Mouse (Mus musculus) MEL (cell line): ENCODE results near the gene B130006D01Rik. TPM values are rescaled to one million over a fixed set of nuclear protein-coding genes. Genes with fewer than 3 reads are reported as not detected.

ENCODE experiments used
- DNase-seq: peaks from one replicate; pipeline ENCODE4 v3.0.0; 2011; ENCODE audit warnings: low read depth, low spot score
- H3K27ac ChIP-seq: 2 replicates; pipeline ENCODE4 v1.5.1; 2012; ENCODE audit warnings: low read depth, mild to moderate bottlenecking, control low read depth, low read length, moderate library complexity; ENCODE audit not compliant: control insufficient read depth
- H3K27me3 ChIP-seq, 2 experiments: fragments of 150-350 bp in 1 of 2; sonication (generic) in 1 of 2; 2 replicates each; pipeline ENCODE4 v1.6.1; 2012; ENCODE audit warnings: low read length in 2 of 2, mild to moderate bottlenecking in 2 of 2, improper control_type of control experiment in 1 of 2, moderate library complexity in 1 of 2; ENCODE audit not compliant: insufficient read depth in 2 of 2, control insufficient read depth in 1 of 2
- H3K36me3 ChIP-seq, 2 experiments: 2 replicates each; pipeline ENCODE4 v1.6.1; 2012 to 2014; ENCODE audit warnings: low read length in 2 of 2, improper control_type of control experiment in 1 of 2, inconsistent platforms in 1 of 2, mild to moderate bottlenecking in 1 of 2; ENCODE audit not compliant: insufficient read depth in 2 of 2, control insufficient read depth in 1 of 2
- H3K4me1 ChIP-seq, 2 experiments: fragments of 150-350 bp in 1 of 2; sonication (generic) in 1 of 2; 2 replicates each; pipeline ENCODE4 v1.6.1; 2012; ENCODE audit warnings: low read length in 2 of 2, improper control_type of control experiment in 1 of 2, mild to moderate bottlenecking in 1 of 2; ENCODE audit not compliant: insufficient read depth in 2 of 2, control insufficient read depth in 1 of 2
- H3K4me3 ChIP-seq, 2 experiments: fragments of 150-350 bp in 1 of 2; sonication (generic) in 1 of 2; 2 replicates each; pipeline ENCODE4 v1.5.1; 2012; ENCODE audit warnings: low read depth in 2 of 2, low read length in 2 of 2, mild to moderate bottlenecking in 2 of 2, moderate library complexity in 2 of 2, control low read depth in 1 of 2, improper control_type of control experiment in 1 of 2; ENCODE audit not compliant: control insufficient read depth in 1 of 2, insufficient read depth in 1 of 2
- H3K79me2 ChIP-seq: 2 replicates; pipeline ENCODE4 v1.6.1; 2012; ENCODE audit warnings: mild to moderate bottlenecking, low read length, moderate library complexity; ENCODE audit not compliant: control insufficient read depth, poor library complexity, insufficient read depth
- H3K9ac ChIP-seq: 2 replicates; pipeline ENCODE4 v1.6.1; 2012; ENCODE audit warnings: low read depth, mild to moderate bottlenecking, control low read depth, low read length, moderate library complexity; ENCODE audit not compliant: control insufficient read depth, poor library complexity, severe bottlenecking
- H3K9me3 ChIP-seq: fragments of 150-350 bp; sonication (generic); replicated peaks from 2 replicates; pipeline ENCODE4 v1.6.1; 2012; ENCODE audit warnings: mild to moderate bottlenecking, low read length, improper control_type of control experiment, moderate library complexity; ENCODE audit not compliant: insufficient read depth
- BHLHE40 ChIP-seq: IDR thresholded peaks from 2 replicates; pipeline ENCODE4 v1.6.1; 2012; ENCODE audit warnings: low read depth, mild to moderate bottlenecking, inconsistent platforms, low read length, improper control_type of control experiment, borderline replicate concordance
- CHD2 ChIP-seq: IDR thresholded peaks from 2 replicates; pipeline ENCODE4 v1.6.1; 2011; ENCODE audit warnings: low read length, improper control_type of control experiment
- CTCF ChIP-seq, 3 experiments: IDR thresholded peaks in 2 of 3; conservative IDR thresholded peaks in 1 of 3; 2 replicates each; pipeline ENCODE4 v1.5.1; 2011 to 2012; ENCODE audit warnings: low read length in 3 of 3, low read depth in 2 of 3, mild to moderate bottlenecking in 2 of 3, improper control_type of control experiment in 1 of 3, inconsistent platforms in 1 of 3, mixed read lengths in 1 of 3, moderate library complexity in 1 of 3; ENCODE audit not compliant: control insufficient read depth in 1 of 3, insufficient read depth in 1 of 3, poor library complexity in 1 of 3, severe bottlenecking in 1 of 3
- ELF1 ChIP-seq: IDR thresholded peaks from 2 replicates; pipeline ENCODE4 v1.6.1; 2014; ENCODE audit warnings: low read depth, mild to moderate bottlenecking, inconsistent platforms, low read length, improper control_type of control experiment, moderate library complexity
- EP300 ChIP-seq, 2 experiments: IDR thresholded peaks; 2 replicates each; pipeline ENCODE4 v1.6.1; 2011; ENCODE audit warnings: improper control_type of control experiment in 2 of 2, low read length in 2 of 2, low read depth in 1 of 2, mild to moderate bottlenecking in 1 of 2
- ETS1 ChIP-seq: IDR thresholded peaks from 2 replicates; pipeline ENCODE4 v1.6.1; 2012; ENCODE audit warnings: low read depth, mild to moderate bottlenecking, inconsistent platforms, low read length, improper control_type of control experiment, moderate library complexity
- GATA1 ChIP-seq: IDR thresholded peaks from 2 replicates; pipeline ENCODE4 v1.6.1; 2011; ENCODE audit warnings: low read depth, low read length, improper control_type of control experiment
- HCFC1 ChIP-seq: IDR thresholded peaks from 2 replicates; pipeline ENCODE4 v1.6.1; 2012; ENCODE audit warnings: low read depth, mild to moderate bottlenecking, inconsistent platforms, low read length, improper control_type of control experiment, moderate library complexity
- JUND ChIP-seq: IDR thresholded peaks from 2 replicates; pipeline ENCODE4 v1.6.1; 2011; ENCODE audit warnings: low read depth, mild to moderate bottlenecking, improper control_type of control experiment, low read length
- KAT2A ChIP-seq: conservative IDR thresholded peaks from 2 replicates; pipeline ENCODE4 v1.6.1; 2012; ENCODE audit warnings: low read depth, low read length, improper control_type of control experiment, inconsistent platforms
- MAFK ChIP-seq: IDR thresholded peaks from 2 replicates; pipeline ENCODE4 v1.6.1; 2011; ENCODE audit warnings: low read depth, mild to moderate bottlenecking, low read length, improper control_type of control experiment, borderline replicate concordance
- MAX ChIP-seq: IDR thresholded peaks from 2 replicates; pipeline ENCODE4 v1.6.1; 2011; ENCODE audit warnings: low read length, improper control_type of control experiment
- MAZ ChIP-seq: IDR thresholded peaks from 2 replicates; pipeline ENCODE4 v1.6.1; 2012; ENCODE audit warnings: low read depth, mild to moderate bottlenecking, inconsistent platforms, low read length, improper control_type of control experiment
- MYC ChIP-seq: IDR thresholded peaks from 2 replicates; pipeline ENCODE4 v1.6.1; 2011; ENCODE audit warnings: low read depth, mild to moderate bottlenecking, low read length, improper control_type of control experiment, moderate library complexity
- NELFE ChIP-seq: IDR thresholded peaks from 2 replicates; pipeline ENCODE4 v1.6.1; 2011; ENCODE audit warnings: low read depth, low read length, improper control_type of control experiment
- NRF1 ChIP-seq: IDR thresholded peaks from 2 replicates; pipeline ENCODE4 v1.6.1; 2014; ENCODE audit warnings: low read depth, mild to moderate bottlenecking, inconsistent platforms, low read length, improper control_type of control experiment, moderate library complexity; ENCODE audit not compliant: poor library complexity, insufficient read depth, severe bottlenecking
- POLR2A ChIP-seq, 2 experiments: IDR thresholded peaks; 2 replicates each; pipeline ENCODE4 v1.6.1; 2011 to 2012; ENCODE audit warnings: low read length in 2 of 2, mild to moderate bottlenecking in 2 of 2, control low read depth in 1 of 2, improper control_type of control experiment in 1 of 2, low read depth in 1 of 2, moderate library complexity in 1 of 2; ENCODE audit not compliant: control insufficient read depth in 1 of 2, insufficient read depth in 1 of 2, poor library complexity in 1 of 2
- POLR2AphosphoS2 ChIP-seq: IDR thresholded peaks from 2 replicates; pipeline ENCODE4 v1.6.1; 2011; ENCODE audit warnings: low read length, improper control_type of control experiment
- POLR2AphosphoS5 ChIP-seq: IDR thresholded peaks from 2 replicates; pipeline ENCODE4 v1.6.1; 2012; ENCODE audit warnings: low read depth, borderline replicate concordance, mild to moderate bottlenecking, inconsistent platforms, low read length, moderate library complexity, mixed read lengths
- RCOR1 ChIP-seq: IDR thresholded peaks from 2 replicates; pipeline ENCODE4 v1.6.1; 2012; ENCODE audit warnings: low read depth, mild to moderate bottlenecking, inconsistent platforms, low read length, improper control_type of control experiment
- SMC3 ChIP-seq: IDR thresholded peaks from 2 replicates; pipeline ENCODE4 v1.6.1; 2011; ENCODE audit warnings: low read depth, low read length, improper control_type of control experiment
- TAL1 ChIP-seq: IDR thresholded peaks from 2 replicates; pipeline ENCODE4 v1.6.1; 2012; ENCODE audit warnings: mild to moderate bottlenecking, inconsistent platforms, low read length, moderate library complexity, mixed read lengths
- TBP ChIP-seq: IDR thresholded peaks from 2 replicates; pipeline ENCODE4 v1.8.0; 2011; ENCODE audit warnings: low read depth, low read length, improper control_type of control experiment
- TCF12 ChIP-seq: IDR thresholded peaks from 2 replicates; pipeline ENCODE4 v1.6.1; 2014; ENCODE audit warnings: low read depth, mild to moderate bottlenecking, inconsistent platforms, low read length, improper control_type of control experiment, moderate library complexity
- UBTF ChIP-seq: IDR thresholded peaks from 2 replicates; pipeline ENCODE4 v1.6.1; 2012; ENCODE audit warnings: low read depth, mild to moderate bottlenecking, inconsistent platforms, low read length, improper control_type of control experiment, moderate library complexity, borderline replicate concordance; ENCODE audit not compliant: insufficient read depth
- USF1 ChIP-seq: IDR thresholded peaks from 2 replicates; pipeline ENCODE4 v1.6.1; 2014; ENCODE audit warnings: low read depth, mild to moderate bottlenecking, inconsistent platforms, low read length, improper control_type of control experiment, moderate library complexity
- USF2 ChIP-seq, 2 experiments: IDR thresholded peaks; 2 replicates each; pipeline ENCODE4 v1.6.1; 2011 to 2012; ENCODE audit warnings: improper control_type of control experiment in 2 of 2, low read length in 2 of 2, borderline replicate concordance in 1 of 2, inconsistent platforms in 1 of 2, low read depth in 1 of 2, mild to moderate bottlenecking in 1 of 2; ENCODE audit not compliant: insufficient read depth in 1 of 2
- ZC3H11A ChIP-seq: IDR thresholded peaks from 2 replicates; pipeline ENCODE4 v1.6.1; 2012; ENCODE audit warnings: low read depth, mild to moderate bottlenecking, inconsistent platforms, low read length, improper control_type of control experiment
- ZKSCAN1 ChIP-seq: IDR thresholded peaks from 2 replicates; pipeline ENCODE4 v1.6.1; 2012; ENCODE audit warnings: low read depth, mild to moderate bottlenecking, inconsistent platforms, low read length, improper control_type of control experiment, moderate library complexity
- ZNF384 ChIP-seq: IDR thresholded peaks from 2 replicates; pipeline ENCODE4 v1.6.1; 2012; ENCODE audit warnings: low read depth, mild to moderate bottlenecking, inconsistent platforms, low read length, improper control_type of control experiment
- polyA plus RNA-seq, 2 experiments: library from polyadenylated mRNA; stranded (reverse) in 1 of 2; unstranded in 1 of 2; fragments of >175 nt in 1 of 2; fragments of >200 nt in 1 of 2; gene quantifications; 2 replicates each; pipeline versions ENCODE4 v1.2.1 to v1.2.4; 2012; ENCODE audit warnings: low replicate concordance in 2 of 2, low read depth in 1 of 2; ENCODE audit not compliant: insufficient read length in 2 of 2, insufficient read depth in 1 of 2, missing spikeins in 1 of 2
- total RNA-seq: library from RNA; depleted of rRNA; stranded (reverse); fragments of 300-350 nt; gene quantifications from 2 replicates; pipeline ENCODE4 v1.2.3, GENCODE M21; 2012

B130006D01Rik gene
- total and polyA plus RNA-seq, 3 experiments, result 0.11 to 0.73 TPM; not detected in 1

DNA sequence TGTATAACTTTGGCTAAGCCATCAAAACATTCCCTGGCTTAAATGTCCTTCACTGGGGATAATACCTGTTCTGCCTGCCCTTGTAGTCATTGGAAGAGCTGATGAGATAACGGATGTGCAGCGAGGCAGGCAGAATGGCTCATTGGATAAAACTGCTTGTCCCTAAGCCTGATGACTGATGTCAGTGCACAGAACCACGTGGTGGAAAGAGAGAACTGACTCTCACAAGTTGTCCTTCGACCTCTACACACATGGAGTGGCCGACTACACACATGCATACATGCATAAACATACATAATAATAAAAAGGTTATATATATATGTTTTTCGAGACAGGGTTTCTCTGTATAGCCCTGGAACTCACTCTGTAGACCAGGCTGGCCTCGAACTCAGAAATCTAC is 12.9 kb upstream of the B130006D01Rik start:
- Histone ChIP-seq H3K27me3 (no peaks in the 10 kb centered on the region), H3K4me1 (peaks cover 14 to 30% of the 10 kb centered on the region in 2 experiments), H3K36me3 (peaks cover 0 to 35% of the 10 kb centered on the region in 2 experiments; a peak in 2 of 4 replicates), H3K27ac (no peak overlapping the region), H3K4me3 (no peak overlapping the region), H3K79me2 (peaks cover 27% of the 10 kb centered on the region), H3K9me3 (no peaks in the 10 kb centered on the region), H3K9ac (no peak overlapping the region)
- TF ChIP-seq GATA1 (0 out of 2 replicates have a peak, but pooled peaks have one; percentile 8), MAX (peak; percentile 71), USF1 (peak; percentile 50; the same call in 1 of the 2 replicates), CTCF (IDR thresholded peaks at IDR 0.05 in 2 of 3, conservative IDR thresholded peaks at IDR 0.05 in 1 of 3; ENCODE audit: control insufficient read depth in 1 of 3, insufficient read depth in 1 of 3, low read depth in 2 of 3, low read length in 3 of 3, poor library complexity in 1 of 3, severe bottlenecking in 1 of 3) (no peak), HCFC1 (no peak)
- DNase-seq, result no peak

DNA sequence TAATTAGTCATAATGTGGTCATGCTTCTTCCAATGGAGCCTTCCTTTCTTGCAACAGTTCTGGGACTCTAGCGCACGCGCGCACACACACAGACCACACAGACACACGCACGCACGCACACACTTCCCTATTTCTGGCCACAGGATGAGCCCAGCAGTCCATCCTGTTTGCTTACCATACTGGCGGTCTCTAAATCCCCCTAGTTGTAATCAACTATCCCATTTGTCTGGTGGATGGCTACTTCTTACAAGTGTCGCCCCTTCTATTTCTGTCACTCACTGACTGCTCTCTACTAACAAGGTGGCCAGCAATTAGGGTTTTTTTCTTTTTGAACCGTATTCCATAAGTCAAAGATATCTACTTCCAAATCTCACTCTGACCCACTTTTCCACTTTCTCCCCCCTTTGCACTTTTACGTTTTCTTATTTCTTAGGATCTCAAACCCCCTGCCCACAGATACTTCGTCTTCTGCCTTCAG is 11.3 kb upstream of the B130006D01Rik start:
- Histone ChIP-seq H3K9ac (peak overlapping the region; percentile 76), H3K27ac (peak overlapping the region; percentile 92), H3K4me3 (peak overlapping the region; percentile 55 to 78), H3K79me2 (peaks cover 43% of the 10 kb centered on the region), H3K27me3 (no peaks in the 10 kb centered on the region), H3K36me3 (peaks cover 2 to 50% of the 10 kb centered on the region in 2 experiments; a peak in 3 of 4 replicates), H3K4me1 (peaks cover 16 to 35% of the 10 kb centered on the region in 2 experiments), H3K9me3 (no peaks in the 10 kb centered on the region)
- peak; percentile 95 for DNase-seq
- no peak for TF ChIP-seq MAFK
- peak; percentile 57; the same call in 1 of the 2 replicates for TF ChIP-seq HCFC1
- no peak for TF ChIP-seq KAT2A
- no peak; the same call in 1 of the 2 replicates for TF ChIP-seq MAZ
- peak; percentile 74 for TF ChIP-seq NELFE
- TF ChIP-seq TCF12, result no peak; the same call in 1 of the 2 replicates
- TF ChIP-seq POLR2AphosphoS5, result no peak
- no peak for TF ChIP-seq USF2 (IDR thresholded peaks at IDR 0.05; ENCODE audit: borderline replicate concordance in 1 of 2, insufficient read depth in 1 of 2, low read depth in 1 of 2, low read length in 2 of 2)
- peak; percentile 70 for TF ChIP-seq NRF1
- TF ChIP-seq CHD2, result no peak
- TF ChIP-seq ELF1, result peak; percentile 16; the same call in 1 of the 2 replicates
- TF ChIP-seq TBP, result peak; percentile 48; the same call in 1 of the 2 replicates
- no peak for TF ChIP-seq CTCF (IDR thresholded peaks at IDR 0.05 in 2 of 3, conservative IDR thresholded peaks at IDR 0.05 in 1 of 3; ENCODE audit: control insufficient read depth in 1 of 3, insufficient read depth in 1 of 3, low read depth in 2 of 3, low read length in 3 of 3, poor library complexity in 1 of 3, severe bottlenecking in 1 of 3)
- peak; percentile 31; the same call in 1 of the 2 replicates for TF ChIP-seq BHLHE40
- 0 out of 2 replicates have a peak, but pooled peaks have one; percentile 0 for TF ChIP-seq ZC3H11A
- TF ChIP-seq EP300 (IDR thresholded peaks at IDR 0.05; ENCODE audit: low read depth in 1 of 2, low read length in 2 of 2), result peak; percentile 26 to 55; a peak in 2 of 4 replicates
- TF ChIP-seq ETS1, result peak; percentile 38; the same call in 1 of the 2 replicates
- peak in 1 of 2 experiments; percentile 76; a peak in 2 of 4 replicates for TF ChIP-seq POLR2A (IDR thresholded peaks at IDR 0.05; ENCODE audit: control insufficient read depth in 1 of 2, insufficient read depth in 1 of 2, low read depth in 1 of 2, low read length in 2 of 2, poor library complexity in 1 of 2)
- no peak for TF ChIP-seq JUND
- no peak for TF ChIP-seq ZKSCAN1
- no peak for TF ChIP-seq RCOR1
- TF ChIP-seq UBTF, result no peak
- no peak for TF ChIP-seq TAL1
- TF ChIP-seq SMC3, result no peak
- TF ChIP-seq ZNF384, result 0 out of 2 replicates have a peak, but pooled peaks have one; percentile 5
- peak; percentile 91 for TF ChIP-seq POLR2AphosphoS2
- TF ChIP-seq MYC, result peak; percentile 86
